Mouse (Mus musculus): ENCODE results near the gene Nphs2. TPM values are rescaled to one million over a fixed set of nuclear protein-coding genes. Genes with fewer than 3 reads are reported as not detected.
A peak's percentile ranks its signal among the peaks of the same experiment; 100 is the strongest.
"Not testable (repeated sequence)": the region's sequence is repeated elsewhere in the genome, so short reads cannot be mapped to it uniquely, and the experiment has no call there.

Gene Nphs2
- polyA plus RNA-seq, 1 experiment from 2014 or later, result not detected

DNA sequence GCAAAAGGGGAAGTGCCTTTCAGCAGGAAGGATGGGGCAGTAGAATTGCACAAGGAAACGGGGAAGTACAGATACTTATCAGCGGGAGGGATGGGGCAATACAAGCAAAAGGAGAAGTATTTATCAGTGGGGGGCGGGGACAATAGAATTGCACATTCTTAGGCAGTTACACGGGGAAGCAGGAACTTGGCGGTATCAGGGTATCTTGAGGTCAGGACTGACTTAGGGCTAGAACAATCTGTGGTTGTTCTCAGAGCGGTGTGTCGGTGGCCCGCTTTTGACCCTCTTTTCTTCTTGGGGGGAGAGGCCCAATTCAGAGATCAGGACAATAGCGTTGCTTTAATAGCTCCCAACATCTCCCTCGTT lies 21.3 kb upstream of the Nphs2 start:
- WGBS (ENCODE audit: insufficient replicate concordance), result 18% methylated on average over 10 of the region's 10 CpGs
- not testable (repeated sequence) for H3K36me3 ChIP-seq; H3K9ac ChIP-seq; H3K4me2 ChIP-seq; H3K9me3 ChIP-seq (replicated peaks); DNase-seq; H3K27me3 ChIP-seq; H3K4me3 ChIP-seq (replicated peaks); ATAC-seq (ENCODE audit: low read depth); H3K27ac ChIP-seq; H3K4me1 ChIP-seq (replicated peaks)

DNA sequence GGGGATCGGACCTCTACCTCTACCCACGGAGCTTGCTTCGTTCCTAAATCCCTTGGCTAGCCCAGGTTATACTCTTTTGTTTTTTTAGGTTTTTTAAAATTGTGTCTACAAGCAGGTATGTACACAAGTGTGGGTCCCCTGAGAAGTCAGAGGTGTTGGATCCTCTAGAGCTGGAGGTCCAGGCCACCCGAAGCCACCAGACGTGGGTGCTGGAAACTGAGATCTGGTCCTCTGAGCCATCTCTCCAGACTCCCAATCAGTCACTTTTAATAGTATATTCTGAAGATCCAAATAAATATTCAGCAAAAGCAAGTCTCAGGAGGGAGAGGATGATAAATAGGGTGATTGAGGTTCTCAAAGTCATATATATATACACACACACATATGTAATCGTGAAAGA lies 20.5 kb upstream of the Nphs2 start:
- no peak overlapping the region for H3K4me2 ChIP-seq
- H3K9ac ChIP-seq, result no peak overlapping the region
- DNase-seq (no peak), ATAC-seq (ENCODE audit: low read depth) (no peak)
- H3K9me3 ChIP-seq (replicated peaks), result no peaks in the 10 kb centered on the region
- H3K27me3 ChIP-seq, result no peaks in the 10 kb centered on the region
- H3K36me3 ChIP-seq, result no peaks in the 10 kb centered on the region
- WGBS (ENCODE audit: insufficient replicate concordance), result 77% methylated on average over 6 of the region's 6 CpGs
- no peak overlapping the region for H3K27ac ChIP-seq
- no peak overlapping the region for H3K4me3 ChIP-seq (replicated peaks)
- no peaks in the 10 kb centered on the region for H3K4me1 ChIP-seq (replicated peaks)

DNA sequence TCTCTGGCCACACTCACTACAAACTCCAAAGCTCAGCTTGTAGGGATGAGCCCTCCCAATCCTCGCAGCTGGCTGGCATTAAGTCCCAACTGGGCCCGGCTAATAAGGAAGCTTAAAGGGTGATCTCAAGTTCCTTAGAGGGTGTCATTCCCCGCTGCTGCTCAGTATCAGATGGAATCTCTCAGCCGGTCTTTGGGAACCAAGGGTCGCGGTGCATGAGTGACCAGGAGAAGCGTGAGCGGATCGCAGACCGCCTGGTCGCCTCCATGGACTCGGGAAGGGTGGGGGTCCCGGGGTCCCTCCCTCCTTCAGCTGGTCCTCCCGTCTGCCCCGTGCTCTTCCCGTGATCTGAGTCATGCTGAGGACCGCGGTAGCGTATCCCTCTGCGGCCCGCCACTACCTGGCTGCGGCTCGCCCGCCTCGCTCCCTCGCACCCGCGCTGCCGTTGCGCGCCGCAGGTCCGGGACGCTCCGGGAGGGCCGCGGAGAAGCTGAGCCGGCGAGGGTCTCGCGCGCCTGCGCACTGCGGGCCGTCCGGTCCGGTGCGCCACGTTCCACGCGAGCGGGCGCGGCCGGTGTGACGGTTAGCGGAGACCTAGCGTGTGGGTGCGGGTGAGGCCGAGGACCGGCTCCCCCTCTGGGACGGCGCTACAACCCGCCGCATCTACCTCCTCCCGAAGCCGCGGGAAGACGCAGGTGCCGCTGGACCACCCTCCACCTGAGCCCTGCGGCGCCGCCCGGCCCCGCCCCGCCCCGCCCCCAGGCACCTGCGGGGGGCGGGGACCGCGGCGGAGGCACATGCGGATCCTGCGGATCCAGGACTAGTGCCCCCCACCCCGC lies 7.4 kb upstream of the Nphs2 start, which contains the start of gene Tdrd5:
TSS of gene Tdrd5 (minus strand) at position 754 of the 839 bp plus-strand sequence.
- H3K27ac ChIP-seq, result no peak within 1 kb of the TSS
- peaks cover 64% of the 10 kb centered on the region for H3K27me3 ChIP-seq
- H3K9ac ChIP-seq, result 0 out of 2 replicates have a peak within 1 kb of the TSS, but pooled peaks have one; percentile 22
- peaks cover 8% of the 10 kb centered on the region for H3K4me1 ChIP-seq (replicated peaks)
- WGBS (ENCODE audit: insufficient replicate concordance), result under 1% methylated on average over 79 of the region's 85 CpGs
- no peak for DNase-seq
- no peaks in the 10 kb centered on the region for H3K9me3 ChIP-seq (replicated peaks)
- H3K36me3 ChIP-seq, result no peaks in the 10 kb centered on the region
- H3K4me3 ChIP-seq (replicated peaks), result peak within 1 kb of the TSS; percentile 60
- no peak for ATAC-seq (ENCODE audit: low read depth)
- peak within 1 kb of the TSS; percentile 77 for H3K4me2 ChIP-seq

DNA sequence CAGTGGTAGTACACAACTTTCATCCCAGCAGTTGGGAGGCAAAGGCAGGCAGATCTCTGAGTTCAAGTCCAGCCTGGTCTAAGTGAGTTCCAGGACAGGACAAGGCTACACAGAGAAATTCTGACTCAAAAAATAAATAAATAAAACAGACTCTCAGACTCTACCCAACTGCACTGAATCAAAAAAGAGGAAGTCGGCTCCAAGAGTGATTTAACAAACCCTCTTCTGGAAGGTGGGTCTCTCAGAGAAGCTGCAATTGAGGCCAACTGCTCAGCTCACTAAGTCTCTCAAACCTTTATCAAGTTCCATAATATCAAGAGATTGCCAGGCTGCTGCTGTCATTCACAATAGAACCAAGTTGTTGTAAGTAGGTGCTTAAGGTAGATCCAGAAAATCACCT lies 1.9 kb upstream of the Nphs2 start:
- DNase-seq, result no peak
- no peak overlapping the region for H3K4me3 ChIP-seq (replicated peaks)
- 16% methylated on average over 1 of the region's 1 CpGs for WGBS (ENCODE audit: insufficient replicate concordance)
- H3K9ac ChIP-seq, result no peak overlapping the region
- H3K27ac ChIP-seq, result no peak overlapping the region
- no peaks in the 10 kb centered on the region for H3K9me3 ChIP-seq (replicated peaks)
- H3K27me3 ChIP-seq, result peaks cover 79% of the 10 kb centered on the region
- H3K4me2 ChIP-seq, result no peak overlapping the region
- no peak for ATAC-seq (ENCODE audit: low read depth)
- H3K36me3 ChIP-seq, result no peaks in the 10 kb centered on the region
- 0 out of 2 replicates have a peak, but pooled peaks cover 3% of the 10 kb centered on the region for H3K4me1 ChIP-seq (replicated peaks)

DNA sequence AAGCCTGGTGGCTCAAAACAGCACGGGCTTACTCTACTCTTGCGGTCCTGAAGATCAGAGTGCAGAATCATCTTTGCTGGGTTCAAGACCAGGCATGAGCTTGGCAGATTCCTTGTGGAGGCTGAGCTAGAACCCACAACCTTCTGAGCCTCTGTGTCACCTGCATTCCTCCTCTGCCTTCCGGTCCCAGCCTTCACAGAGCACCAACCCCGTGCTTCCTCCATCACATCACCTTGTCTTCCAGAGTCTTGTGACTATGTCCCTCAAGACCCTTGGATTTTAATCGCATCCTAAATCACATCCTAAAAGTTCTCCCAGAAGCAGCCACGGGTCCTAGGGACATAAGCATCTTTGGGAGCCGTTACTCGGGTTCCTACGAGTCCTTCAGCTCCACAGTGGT lies 12.6 kb downstream of the Nphs2 start:
- ATAC-seq (ENCODE audit: low read depth) (no peak), DNase-seq (no peak)
- no peak overlapping the region for H3K27ac ChIP-seq
- H3K27me3 ChIP-seq, result no peaks in the 10 kb centered on the region
- no peak overlapping the region for H3K4me2 ChIP-seq
- H3K4me3 ChIP-seq (replicated peaks), result no peak overlapping the region
- no peak overlapping the region for H3K9ac ChIP-seq
- H3K4me1 ChIP-seq (replicated peaks), result no peaks in the 10 kb centered on the region
- 73% methylated on average over 9 of the region's 9 CpGs for WGBS (ENCODE audit: insufficient replicate concordance)
- no peaks in the 10 kb centered on the region for H3K9me3 ChIP-seq (replicated peaks)
- H3K36me3 ChIP-seq, result no peaks in the 10 kb centered on the region

DNA sequence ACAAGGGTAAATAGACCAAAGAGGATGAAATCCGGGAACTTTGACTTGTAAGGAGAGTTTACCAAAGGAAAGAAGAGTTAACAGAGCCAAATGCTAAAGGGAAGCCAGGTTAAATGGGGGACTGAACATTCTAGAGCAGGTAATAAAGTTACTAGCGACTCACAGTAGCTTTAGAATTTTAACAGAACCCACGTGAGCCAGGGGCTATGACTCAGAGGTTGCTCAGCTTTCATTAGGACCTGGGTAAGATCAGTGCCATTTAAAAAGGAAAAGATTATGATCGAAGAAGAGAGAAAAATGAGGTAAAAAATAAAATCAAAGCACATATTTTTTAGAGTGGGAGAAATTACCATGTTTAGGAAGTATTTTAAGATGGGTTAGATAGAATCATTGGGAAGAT lies 30.3 kb downstream of the Nphs2 start:
- WGBS (ENCODE audit: insufficient replicate concordance), result 48% methylated on average over 4 of the region's 4 CpGs
- no peak overlapping the region for H3K9ac ChIP-seq
- H3K4me1 ChIP-seq (replicated peaks), result no peaks in the 10 kb centered on the region
- H3K4me3 ChIP-seq (replicated peaks), result no peak overlapping the region
- DNase-seq, result no peak
- no peak overlapping the region for H3K4me2 ChIP-seq
- H3K27ac ChIP-seq, result no peak overlapping the region
- H3K36me3 ChIP-seq, result no peaks in the 10 kb centered on the region
- no peak for ATAC-seq (ENCODE audit: low read depth)
- H3K9me3 ChIP-seq (replicated peaks), result no peaks in the 10 kb centered on the region
- no peaks in the 10 kb centered on the region for H3K27me3 ChIP-seq

DNA sequence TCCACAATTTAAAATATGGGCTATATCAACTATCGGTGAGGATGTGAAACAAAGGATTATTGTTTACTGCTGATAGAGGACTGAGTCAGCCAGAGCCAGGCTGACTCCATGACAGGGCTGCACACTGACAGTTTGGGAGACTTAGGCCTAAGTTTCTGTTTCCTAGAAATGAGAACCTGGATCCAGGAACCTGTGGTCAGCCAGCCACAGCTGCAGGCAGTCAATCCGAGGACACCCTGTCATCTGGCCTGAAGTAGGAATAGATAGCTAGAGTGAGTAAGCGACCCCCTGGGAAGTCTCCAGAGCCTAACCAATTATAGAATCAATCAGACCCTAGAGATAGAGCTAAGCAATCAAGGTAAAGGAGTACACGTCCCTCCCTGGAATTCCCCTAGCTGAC lies 33.9 kb downstream of the Nphs2 start:
- Histone ChIP-seq H3K27ac (no peak overlapping the region), H3K36me3 (no peaks in the 10 kb centered on the region), H3K9me3 (replicated peaks) (no peaks in the 10 kb centered on the region), H3K4me2 (no peak overlapping the region), H3K9ac (no peak overlapping the region), H3K4me3 (replicated peaks) (no peak overlapping the region), H3K4me1 (replicated peaks) (no peaks in the 10 kb centered on the region), H3K27me3 (no peaks in the 10 kb centered on the region)
- DNase-seq, result no peak
- WGBS (ENCODE audit: insufficient replicate concordance), result 43% methylated on average over 4 of the region's 4 CpGs
- ATAC-seq (ENCODE audit: low read depth), result no peak

DNA sequence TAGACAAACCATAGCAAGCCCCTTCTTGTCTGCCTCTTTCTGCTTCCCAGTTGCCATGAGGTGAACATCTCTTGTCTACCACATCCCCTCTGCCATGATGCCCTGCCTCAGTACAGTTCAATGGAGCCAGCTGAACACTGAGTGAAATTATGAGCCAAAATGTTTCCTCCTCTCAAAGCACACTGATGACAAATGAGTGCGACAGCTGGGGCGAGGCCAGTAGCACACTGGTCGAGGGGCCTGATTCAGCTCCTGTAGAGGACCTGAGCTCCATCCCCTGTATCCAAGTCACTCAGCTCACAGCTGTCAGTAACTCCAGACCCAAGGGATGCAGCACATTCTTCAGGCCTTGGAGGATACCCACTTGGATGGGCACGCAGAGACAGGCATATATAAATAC lies 35.1 kb downstream of the Nphs2 start:
- H3K4me3 ChIP-seq (replicated peaks), result no peak overlapping the region
- 72% methylated on average over 4 of the region's 4 CpGs for WGBS (ENCODE audit: insufficient replicate concordance)
- ATAC-seq (ENCODE audit: low read depth), result no peak
- no peak for DNase-seq
- H3K4me1 ChIP-seq (replicated peaks), result no peaks in the 10 kb centered on the region
- no peak overlapping the region for H3K4me2 ChIP-seq
- no peaks in the 10 kb centered on the region for H3K36me3 ChIP-seq
- no peak overlapping the region for H3K9ac ChIP-seq
- H3K27me3 ChIP-seq, result no peaks in the 10 kb centered on the region
- no peaks in the 10 kb centered on the region for H3K9me3 ChIP-seq (replicated peaks)
- H3K27ac ChIP-seq, result no peak overlapping the region

DNA sequence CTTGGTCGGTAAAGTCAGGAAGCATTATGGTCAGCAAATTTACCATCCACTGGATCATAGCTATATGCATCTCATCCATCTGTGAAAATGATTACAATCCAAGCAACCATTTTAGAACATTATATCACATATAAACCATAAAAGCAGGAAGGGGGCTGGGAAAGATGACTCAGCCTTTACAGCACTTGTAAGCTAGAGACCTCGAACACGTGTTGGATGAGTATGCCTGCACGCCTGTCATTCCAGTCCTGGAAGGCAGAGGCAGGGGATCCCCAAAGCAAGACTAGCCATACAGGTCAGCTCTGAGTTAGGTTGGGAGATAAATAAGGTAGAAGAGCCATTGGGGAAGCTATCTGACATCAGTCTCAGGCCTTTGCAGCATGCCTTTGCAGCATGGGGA lies 38.5 kb downstream of the Nphs2 start:
- WGBS (ENCODE audit: insufficient replicate concordance), result 58% methylated on average over 4 of the region's 4 CpGs

DNA sequence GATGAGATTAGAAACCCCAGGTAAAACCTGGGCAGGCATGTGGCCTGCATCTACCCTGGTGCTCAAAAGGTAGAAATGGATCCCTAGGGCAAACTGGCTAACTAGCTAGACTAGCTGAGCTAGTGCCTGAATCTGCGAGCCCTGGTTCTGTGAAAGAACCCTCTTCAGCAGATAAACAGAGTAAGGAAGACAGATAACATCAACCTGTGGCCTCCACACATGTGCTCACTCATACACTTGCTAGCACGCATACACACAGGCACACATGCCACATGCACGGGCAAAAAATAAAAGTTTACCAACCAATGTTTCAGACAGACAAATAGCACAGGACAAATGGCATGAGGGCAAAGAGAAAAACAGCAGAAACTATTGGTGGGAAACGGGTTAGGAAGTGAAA lies 39.9 kb downstream of the Nphs2 start:
- Histone ChIP-seq H3K4me2 (no peak overlapping the region), H3K27ac (no peak overlapping the region), H3K27me3 (no peaks in the 10 kb centered on the region), H3K36me3 (no peaks in the 10 kb centered on the region), H3K9me3 (replicated peaks) (no peaks in the 10 kb centered on the region), H3K9ac (no peak overlapping the region), H3K4me1 (replicated peaks) (no peaks in the 10 kb centered on the region), H3K4me3 (replicated peaks) (no peak overlapping the region)
- ATAC-seq (ENCODE audit: low read depth), result no peak
- WGBS (ENCODE audit: insufficient replicate concordance), result 52% methylated on average over 4 of the region's 4 CpGs
- no peak for DNase-seq

More for the DNA sequence above, 38.5 kb downstream of the Nphs2 start:
- Histone ChIP-seq H3K4me2 (no peak overlapping the region), H3K27me3 (no peaks in the 10 kb centered on the region), H3K27ac (no peak overlapping the region), H3K4me1 (replicated peaks) (no peaks in the 10 kb centered on the region), H3K36me3 (no peaks in the 10 kb centered on the region), H3K4me3 (replicated peaks) (no peak overlapping the region), H3K9ac (no peak overlapping the region), H3K9me3 (replicated peaks) (no peaks in the 10 kb centered on the region)
- ATAC-seq (ENCODE audit: low read depth) (no peak), DNase-seq (no peak)

DNA sequence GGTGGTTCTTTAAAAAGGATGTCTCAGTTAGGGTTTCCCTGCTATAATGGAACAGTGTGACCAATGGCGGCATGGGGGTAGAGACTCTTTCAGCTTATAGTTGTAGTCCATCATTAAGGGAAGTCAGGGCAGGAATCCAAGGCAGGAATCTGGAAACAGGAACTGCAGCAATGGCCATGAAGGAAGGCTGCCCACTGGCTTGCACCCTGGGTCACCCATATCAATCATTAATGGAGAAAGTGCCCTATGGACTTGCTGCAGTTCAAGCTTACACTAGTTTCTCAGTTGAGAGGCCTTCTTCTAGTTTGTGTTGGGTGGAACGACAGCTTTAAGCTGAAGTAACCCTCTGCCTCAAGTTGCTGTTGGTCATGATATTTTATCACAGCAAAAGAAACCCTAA lies 41.9 kb downstream of the Nphs2 start:
- Histone ChIP-seq H3K27ac (no peak overlapping the region), H3K9ac (no peak overlapping the region), H3K4me1 (replicated peaks) (no peaks in the 10 kb centered on the region), H3K4me2 (no peak overlapping the region), H3K27me3 (no peaks in the 10 kb centered on the region), H3K36me3 (no peaks in the 10 kb centered on the region), H3K4me3 (replicated peaks) (no peak overlapping the region), H3K9me3 (replicated peaks) (no peaks in the 10 kb centered on the region)
- no peak for ATAC-seq (ENCODE audit: low read depth)
- DNase-seq, result no peak
- WGBS (ENCODE audit: insufficient replicate concordance), result 66% methylated on average over 2 of the region's 2 CpGs

DNA sequence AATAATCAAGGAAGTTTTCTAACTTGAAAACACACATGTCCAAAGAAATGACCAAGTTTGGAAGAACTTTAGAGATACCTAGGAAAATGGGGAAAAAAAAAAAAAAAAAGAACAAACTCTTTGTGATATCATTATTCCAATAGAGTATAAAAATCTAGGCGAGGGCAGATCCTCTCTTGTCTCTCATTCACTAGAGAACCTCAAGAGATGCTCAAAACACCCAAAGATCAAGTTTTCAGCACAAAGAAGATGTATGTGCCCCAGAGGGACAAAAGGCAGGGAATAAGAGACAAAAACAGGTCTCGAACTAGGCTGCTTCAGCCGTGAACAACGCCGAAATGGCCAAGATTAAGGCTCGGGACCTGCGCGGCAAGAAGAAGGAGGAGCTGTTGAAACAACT lies 55.2 kb downstream of the Nphs2 start, which contains the start of gene Gm2000:
TSS of gene Gm2000 (plus strand) at position 301 of the 400 bp plus-strand sequence.
- Histone ChIP-seq H3K4me2 (no peak within 1 kb of the TSS), H3K27me3 (no peaks in the 10 kb centered on the region), H3K4me1 (replicated peaks) (no peaks in the 10 kb centered on the region), H3K9ac (no peak within 1 kb of the TSS), H3K4me3 (replicated peaks) (no peak within 1 kb of the TSS), H3K27ac (no peak within 1 kb of the TSS), H3K36me3 (no peaks in the 10 kb centered on the region), H3K9me3 (replicated peaks) (no peaks in the 10 kb centered on the region)
- no peak for ATAC-seq (ENCODE audit: low read depth)
- DNase-seq, result no peak
- WGBS (ENCODE audit: insufficient replicate concordance), result 74% methylated on average over 8 of the region's 8 CpGs

Measured in liver, embryonic 13.5 days (tissue).